Mouse (Mus musculus): ENCODE results near the gene Mpzl3. TPM values are rescaled to one million over a fixed set of nuclear protein-coding genes. Genes with fewer than 3 reads are reported as not detected.

Gene Mpzl3
- polyA plus RNA-seq, 1 experiment from 2014 or later, result 2.2 TPM

GRCm38 (mm10) chr9:45049731-45050130, 5.3 kb upstream of the Mpzl3 start:
- H3K9me3 ChIP-seq, result no peaks in the 10 kb centered on the region
- no peak overlapping the region for H3K27ac ChIP-seq (replicated peaks)
- 82% methylated on average over 1 of the region's 1 CpGs for WGBS
- peaks cover 9% of the 10 kb centered on the region for H3K27me3 ChIP-seq (replicated peaks; ENCODE audit: low read depth, poor library complexity, severe bottlenecking)
- DNase-seq (ENCODE audit: low spot score), result no peak
- no peaks in the 10 kb centered on the region for H3K36me3 ChIP-seq (replicated peaks)
- H3K4me1 ChIP-seq, result no peaks in the 10 kb centered on the region
- no peak overlapping the region for H3K4me3 ChIP-seq

GRCm38 (mm10) chr9:45050301-45050700, 4.7 kb upstream of the Mpzl3 start:
- WGBS, result 84% methylated on average over 2 of the region's 2 CpGs
- Histone ChIP-seq H3K36me3 (replicated peaks) (no peaks in the 10 kb centered on the region), H3K4me3 (no peak overlapping the region), H3K27me3 (replicated peaks; ENCODE audit: low read depth, poor library complexity, severe bottlenecking) (peaks cover 4% of the 10 kb centered on the region; the same call in 1 of the 2 replicates), H3K4me1 (no peaks in the 10 kb centered on the region), H3K27ac (replicated peaks) (no peak overlapping the region), H3K9me3 (no peaks in the 10 kb centered on the region)
- no peak for DNase-seq (ENCODE audit: low spot score)

GRCm38 (mm10) chr9:45058304-45058940, 3.4 kb downstream of the Mpzl3 start:
- peaks cover 44% of the 10 kb centered on the region for H3K27me3 ChIP-seq (replicated peaks; ENCODE audit: low read depth, poor library complexity, severe bottlenecking)

GRCm38 (mm10) chr9:45060151-45060550, 5.2 kb downstream of the Mpzl3 start:
- Histone ChIP-seq H3K27ac (replicated peaks) (no peak overlapping the region), H3K4me1 (peaks cover 25% of the 10 kb centered on the region)
- 36% methylated on average over 7 of the region's 7 CpGs for WGBS

More at GRCm38 (mm10) chr9:45058304-45058940, 3.4 kb downstream of the Mpzl3 start:
- Histone ChIP-seq H3K36me3 (replicated peaks) (no peaks in the 10 kb centered on the region), H3K9me3 (no peaks in the 10 kb centered on the region), H3K4me1 (peaks cover 25% of the 10 kb centered on the region), H3K27ac (replicated peaks) (no peak overlapping the region), H3K4me3 (no peak overlapping the region)
- DNase-seq (ENCODE audit: low spot score), result peak; percentile 45
- 21% methylated on average over 5 of the region's 5 CpGs for WGBS

GRCm38 (mm10) chr9:45062677-45063076, 7.7 kb downstream of the Mpzl3 start:
- no peak overlapping the region for H3K27ac ChIP-seq (replicated peaks)
- 81% methylated on average over 3 of the region's 3 CpGs for WGBS
- H3K27me3 ChIP-seq (replicated peaks; ENCODE audit: low read depth, poor library complexity, severe bottlenecking), result peaks cover 32% of the 10 kb centered on the region
- H3K36me3 ChIP-seq (replicated peaks), result no peaks in the 10 kb centered on the region
- no peak for DNase-seq (ENCODE audit: low spot score)
- peaks cover 21% of the 10 kb centered on the region for H3K4me1 ChIP-seq
- H3K4me3 ChIP-seq, result no peak overlapping the region
- no peaks in the 10 kb centered on the region for H3K9me3 ChIP-seq

More at GRCm38 (mm10) chr9:45060151-45060550, 5.2 kb downstream of the Mpzl3 start:
- DNase-seq (ENCODE audit: low spot score), result peak; percentile 10
- Histone ChIP-seq H3K36me3 (replicated peaks) (no peaks in the 10 kb centered on the region), H3K27me3 (replicated peaks; ENCODE audit: low read depth, poor library complexity, severe bottlenecking) (peaks cover 44% of the 10 kb centered on the region), H3K4me3 (no peak overlapping the region), H3K9me3 (no peaks in the 10 kb centered on the region)

GRCm38 (mm10) chr9:45064421-45064820, 9.4 kb downstream of the Mpzl3 start:
- 81% methylated on average over 6 of the region's 6 CpGs for WGBS
- H3K4me1 ChIP-seq, result peaks cover 6% of the 10 kb centered on the region; the same call in 1 of the 2 replicates
- no peak overlapping the region for H3K27ac ChIP-seq (replicated peaks)
- no peak for DNase-seq (ENCODE audit: low spot score)
- no peak overlapping the region for H3K4me3 ChIP-seq
- no peaks in the 10 kb centered on the region for H3K9me3 ChIP-seq
- no peaks in the 10 kb centered on the region for H3K36me3 ChIP-seq (replicated peaks)
- H3K27me3 ChIP-seq (replicated peaks; ENCODE audit: low read depth, poor library complexity, severe bottlenecking), result peaks cover 29% of the 10 kb centered on the region

- H3K36me3 ChIP-seq (replicated peaks), result no peaks in the 10 kb centered on the region
- DNase-seq (ENCODE audit: low spot score), result no peak
- no peak overlapping the region for H3K27ac ChIP-seq (replicated peaks)
- no peaks in the 10 kb centered on the region for H3K9me3 ChIP-seq
- H3K27me3 ChIP-seq (replicated peaks; ENCODE audit: low read depth, poor library complexity, severe bottlenecking), result peaks cover 7% of the 10 kb centered on the region
- no peak overlapping the region for H3K4me3 ChIP-seq
- 86% methylated on average over 4 of the region's 4 CpGs for WGBS
- no peaks in the 10 kb centered on the region for H3K4me1 ChIP-seq
Measured at GRCm38 (mm10) chr9:45066735-45067134, 11.7 kb downstream of the Mpzl3 start.

- no peaks in the 10 kb centered on the region for H3K27me3 ChIP-seq (replicated peaks; ENCODE audit: low read depth, poor library complexity, severe bottlenecking)
- no peaks in the 10 kb centered on the region for H3K36me3 ChIP-seq (replicated peaks)
- H3K9me3 ChIP-seq, result no peaks in the 10 kb centered on the region
- H3K4me3 ChIP-seq, result no peak overlapping the region
- no peaks in the 10 kb centered on the region for H3K4me1 ChIP-seq
- DNase-seq (ENCODE audit: low spot score), result no peak
- no peak overlapping the region for H3K27ac ChIP-seq (replicated peaks)
- WGBS, result 65% methylated on average over 3 of the region's 3 CpGs
Measured at GRCm38 (mm10) chr9:45071800-45072199, 16.8 kb downstream of the Mpzl3 start.

GRCm38 (mm10) chr9:45077859-45078258, 22.9 kb downstream of the Mpzl3 start:
- WGBS, result 71% methylated on average over 3 of the region's 3 CpGs
- Histone ChIP-seq H3K4me1 (no peaks in the 10 kb centered on the region), H3K27ac (replicated peaks) (no peak overlapping the region), H3K27me3 (replicated peaks; ENCODE audit: low read depth, poor library complexity, severe bottlenecking) (no peaks in the 10 kb centered on the region; the same call in 1 of the 2 replicates), H3K36me3 (replicated peaks) (no peaks in the 10 kb centered on the region), H3K4me3 (no peak overlapping the region), H3K9me3 (no peaks in the 10 kb centered on the region)
- DNase-seq (ENCODE audit: low spot score), result no peak

GRCm38 (mm10) chr9:45079011-45079410, 24.0 kb downstream of the Mpzl3 start, which contains the start of gene Jaml:
Jaml (plus strand) TSS chr9:45079183.
- no peak within 1 kb of the TSS for H3K4me3 ChIP-seq
- 86% methylated on average over 5 of the region's 5 CpGs for WGBS
- H3K27ac ChIP-seq (replicated peaks), result no peak within 1 kb of the TSS
- H3K27me3 ChIP-seq (replicated peaks; ENCODE audit: low read depth, poor library complexity, severe bottlenecking), result no peaks in the 10 kb centered on the region; the same call in 1 of the 2 replicates
- no peak for DNase-seq (ENCODE audit: low spot score)
- no peaks in the 10 kb centered on the region for H3K4me1 ChIP-seq
- no peaks in the 10 kb centered on the region for H3K9me3 ChIP-seq
- H3K36me3 ChIP-seq (replicated peaks), result no peaks in the 10 kb centered on the region

- WGBS, result 87% methylated on average over 3 of the region's 3 CpGs
- Histone ChIP-seq H3K27me3 (replicated peaks; ENCODE audit: low read depth, poor library complexity, severe bottlenecking) (peaks cover 15% of the 10 kb centered on the region), H3K4me3 (no peak overlapping the region), H3K9me3 (no peaks in the 10 kb centered on the region), H3K4me1 (no peaks in the 10 kb centered on the region), H3K36me3 (replicated peaks) (no peaks in the 10 kb centered on the region), H3K27ac (replicated peaks) (no peak overlapping the region)
- no peak for DNase-seq (ENCODE audit: low spot score)
Measured at GRCm38 (mm10) chr9:45083132-45083531, 28.1 kb downstream of the Mpzl3 start.

GRCm38 (mm10) chr9:45084556-45084955, 29.6 kb downstream of the Mpzl3 start:
- Histone ChIP-seq H3K27ac (replicated peaks) (no peak overlapping the region), H3K9me3 (no peaks in the 10 kb centered on the region), H3K4me3 (no peak overlapping the region), H3K36me3 (replicated peaks) (no peaks in the 10 kb centered on the region), H3K27me3 (replicated peaks; ENCODE audit: low read depth, poor library complexity, severe bottlenecking) (peaks cover 18% of the 10 kb centered on the region), H3K4me1 (no peaks in the 10 kb centered on the region)
- WGBS, result 77% methylated on average over 5 of the region's 5 CpGs
- no peak for DNase-seq (ENCODE audit: low spot score)
